Mouse (Mus musculus): Measurements from ENCODE around the gene Cep44. TPM values are rescaled to one million over a fixed set of nuclear protein-coding genes. Genes with fewer than 3 reads are reported as not detected.

Gene Cep44
- polyA plus RNA-seq, 1 experiment from 2014 or later = 26.5 TPM

- ATAC-seq (ENCODE audit: low FRiP score, low TSS enrichment) (no peak), DNase-seq (no peak)
- Histone ChIP-seq H3K4me2 (ENCODE audit: low read length) (no peak overlapping the region), H3K27me3 (ENCODE audit: control insufficient read depth, insufficient read depth, low read length) (no peaks in the 10 kb centered on the region), H3K9ac (replicated peaks; ENCODE audit: low read length) (no peak overlapping the region), H3K4me3 (replicated peaks; ENCODE audit: low read depth, low read length) (no peak overlapping the region), H3K9me3 (ENCODE audit: control insufficient read depth, low read length) (no peaks in the 10 kb centered on the region), H3K36me3 (ENCODE audit: control insufficient read depth, insufficient read depth, low read length) (no peaks in the 10 kb centered on the region), H3K27ac (replicated peaks; ENCODE audit: low read depth, low read length) (no peak overlapping the region), H3K4me1 (ENCODE audit: control insufficient read depth, insufficient read depth, low read length) (no peaks in the 10 kb centered on the region)
- 82% methylated on average over 6 of the region's 6 CpGs for WGBS
Measured at GRCm38 (mm10) chr8:56518848-56519247, 32.0 kb downstream of the Cep44 start.

GRCm38 (mm10) chr8:56508952-56509479 is 41.8 kb downstream of the Cep44 start:
- H3K4me3 ChIP-seq (replicated peaks; ENCODE audit: low read depth, low read length) = no peak overlapping the region
- no peaks in the 10 kb centered on the region for H3K27me3 ChIP-seq (ENCODE audit: control insufficient read depth, insufficient read depth, low read length)
- no peaks in the 10 kb centered on the region for H3K36me3 ChIP-seq (ENCODE audit: control insufficient read depth, insufficient read depth, low read length)
- no peak for ATAC-seq (ENCODE audit: low FRiP score, low TSS enrichment)
- H3K4me2 ChIP-seq (ENCODE audit: low read length) = no peak overlapping the region
- no peak for DNase-seq
- H3K9ac ChIP-seq (replicated peaks; ENCODE audit: low read length) = no peak overlapping the region
- 0 out of 2 replicates have a peak, but pooled peaks cover 3% of the 10 kb centered on the region for H3K9me3 ChIP-seq (ENCODE audit: control insufficient read depth, low read length)
- 72% methylated on average over 4 of the region's 4 CpGs for WGBS
- H3K4me1 ChIP-seq (ENCODE audit: control insufficient read depth, insufficient read depth, low read length) = no peaks in the 10 kb centered on the region
- no peak overlapping the region for H3K27ac ChIP-seq (replicated peaks; ENCODE audit: low read depth, low read length)

- Histone ChIP-seq H3K27ac (replicated peaks; ENCODE audit: low read depth, low read length) (no peak overlapping the region), H3K27me3 (ENCODE audit: control insufficient read depth, insufficient read depth, low read length) (no peaks in the 10 kb centered on the region), H3K9me3 (ENCODE audit: control insufficient read depth, low read length) (0 out of 2 replicates have a peak, but pooled peaks cover 3% of the 10 kb centered on the region), H3K4me3 (replicated peaks; ENCODE audit: low read depth, low read length) (no peak overlapping the region), H3K4me2 (ENCODE audit: low read length) (no peak overlapping the region), H3K9ac (replicated peaks; ENCODE audit: low read length) (no peak overlapping the region), H3K36me3 (ENCODE audit: control insufficient read depth, insufficient read depth, low read length) (no peaks in the 10 kb centered on the region), H3K4me1 (ENCODE audit: control insufficient read depth, insufficient read depth, low read length) (no peaks in the 10 kb centered on the region)
- 46% methylated on average over 3 of the region's 3 CpGs for WGBS
- DNase-seq (peak; percentile 17), ATAC-seq (ENCODE audit: low FRiP score, low TSS enrichment) (no peak)
Measured at GRCm38 (mm10) chr8:56508318-56508951, 42.4 kb downstream of the Cep44 start.

- Histone ChIP-seq H3K36me3 (ENCODE audit: control insufficient read depth, insufficient read depth, low read length) (no peaks in the 10 kb centered on the region), H3K4me1 (ENCODE audit: control insufficient read depth, insufficient read depth, low read length) (no peaks in the 10 kb centered on the region), H3K4me3 (replicated peaks; ENCODE audit: low read depth, low read length) (no peak overlapping the region), H3K27ac (replicated peaks; ENCODE audit: low read depth, low read length) (no peak overlapping the region), H3K9ac (replicated peaks; ENCODE audit: low read length) (no peak overlapping the region), H3K9me3 (ENCODE audit: control insufficient read depth, low read length) (0 out of 2 replicates have a peak, but pooled peaks cover 3% of the 10 kb centered on the region), H3K27me3 (ENCODE audit: control insufficient read depth, insufficient read depth, low read length) (no peaks in the 10 kb centered on the region), H3K4me2 (ENCODE audit: low read length) (no peak overlapping the region)
- ATAC-seq (ENCODE audit: low FRiP score, low TSS enrichment) (no peak), DNase-seq (no peak)
Measured at GRCm38 (mm10) chr8:56501911-56502310, 48.9 kb downstream of the Cep44 start.

GRCm38 (mm10) chr8:56489496-56489895 is 61.4 kb downstream of the Cep44 start:
- Histone ChIP-seq H3K4me1 (ENCODE audit: control insufficient read depth, insufficient read depth, low read length) (no peaks in the 10 kb centered on the region), H3K9ac (replicated peaks; ENCODE audit: low read length) (no peak overlapping the region), H3K36me3 (ENCODE audit: control insufficient read depth, insufficient read depth, low read length) (no peaks in the 10 kb centered on the region), H3K9me3 (ENCODE audit: control insufficient read depth, low read length) (no peaks in the 10 kb centered on the region), H3K4me2 (ENCODE audit: low read length) (no peak overlapping the region), H3K27ac (replicated peaks; ENCODE audit: low read depth, low read length) (no peak overlapping the region), H3K4me3 (replicated peaks; ENCODE audit: low read depth, low read length) (no peak overlapping the region), H3K27me3 (ENCODE audit: control insufficient read depth, insufficient read depth, low read length) (no peaks in the 10 kb centered on the region)
- ATAC-seq (ENCODE audit: low FRiP score, low TSS enrichment) = no peak
- DNase-seq = peak; percentile 14
- 58% methylated on average over 2 of the region's 2 CpGs for WGBS

- no peaks in the 10 kb centered on the region for H3K27me3 ChIP-seq (ENCODE audit: control insufficient read depth, insufficient read depth, low read length)
- H3K9ac ChIP-seq (replicated peaks; ENCODE audit: low read length) = no peak overlapping the region
- peak; percentile 85 for DNase-seq
- ATAC-seq (ENCODE audit: low FRiP score, low TSS enrichment) = no peak
- no peaks in the 10 kb centered on the region for H3K9me3 ChIP-seq (ENCODE audit: control insufficient read depth, low read length)
- H3K27ac ChIP-seq (replicated peaks; ENCODE audit: low read depth, low read length) = no peak overlapping the region
- WGBS = 46% methylated on average over 3 of the region's 3 CpGs
- H3K4me1 ChIP-seq (ENCODE audit: control insufficient read depth, insufficient read depth, low read length) = no peaks in the 10 kb centered on the region
- no peaks in the 10 kb centered on the region for H3K36me3 ChIP-seq (ENCODE audit: control insufficient read depth, insufficient read depth, low read length)
- H3K4me2 ChIP-seq (ENCODE audit: low read length) = no peak overlapping the region
- H3K4me3 ChIP-seq (replicated peaks; ENCODE audit: low read depth, low read length) = no peak overlapping the region
Measured at GRCm38 (mm10) chr8:56486006-56486405, 64.8 kb downstream of the Cep44 start.

Small RNAs within 50 kb of the gene (microRNA-seq; reads per million reads assigned to microRNA genes)
- not detected for gene Gm25992

Other genes starting within 250 kb of the Cep44 start
- 44.3 and 46.1 TPM in 2 replicates for gene Fbxo8, start within 50 bp of the Cep44 start, polyA plus RNA-seq (2014; fragmentation: Nextera tagmentation; extraction: Ambion mirVana)

All from midbrain, embryonic 14.5 days (tissue).